Mouse (Mus musculus) adrenal gland, postnatal 0 days (tissue): ENCODE data around the gene Dusp15. TPM values are rescaled to one million over a fixed set of nuclear protein-coding genes. Genes with fewer than 3 reads are reported as not detected.

Experiments used
- polyA plus RNA-seq: library from polyadenylated mRNA; unstranded; fragments of >200 nt; fragmentation: Nextera tagmentation; extraction: Ambion mirVana; gene quantifications from 2 replicates; pipeline ENCODE4 v1.2.1, GENCODE M21; 2015

The Dusp15 gene
- polyA plus RNA-seq: 0.83 and 0.95 TPM in 2 replicates

GRCm38 (mm10) chr2:152951065-152951849 lies at the start of gene Dusp15:
Gene Dusp15 (minus strand): TSS chr2:152951698.

GRCm38 (mm10) chr2:152962091-152962793 lies 10.7 kb upstream of the Dusp15 start, which contains the start of gene Ttll9:
Gene Ttll9 (plus strand): TSS chr2:152962485.

GRCm38 (mm10) chr2:152933048-152933447 lies 18.4 kb downstream of the Dusp15 start, which contains the start of gene Foxs1:
Gene Foxs1 (minus strand): TSS chr2:152933208.

GRCm38 (mm10) chr2:152911031-152911430 lies 40.5 kb downstream of the Dusp15 start, which contains the start of gene Mylk2:
Gene Mylk2 (plus strand): TSS chr2:152911352.

Other genes starting within 250 kb of the Dusp15 start
- gene Id1, start 215.4 kb downstream of the Dusp15 start, polyA plus RNA-seq: 91.1 and 97.3 TPM in 2 replicates
- 10.2 and 12.2 TPM in 2 replicates for gene Cox4i2, start 197.5 kb downstream of the Dusp15 start, polyA plus RNA-seq
- 59.1 and 59.8 TPM in 2 replicates for gene Bcl2l1, start 120.0 kb downstream of the Dusp15 start, polyA plus RNA-seq
- gene Tpx2, start 103.7 kb downstream of the Dusp15 start, polyA plus RNA-seq: 17.0 and 17.4 TPM in 2 replicates
- gene Mylk2, start 40.3 kb downstream of the Dusp15 start, polyA plus RNA-seq: 0.05 and 0.72 TPM in 2 replicates
- gene Foxs1, start 18.5 kb downstream of the Dusp15 start, polyA plus RNA-seq: 6.2 and 8.1 TPM in 2 replicates
- gene Ttll9, start 10.8 kb upstream of the Dusp15 start, polyA plus RNA-seq: 0.51 and 0.55 TPM in 2 replicates
- gene Pdrg1, start 63.7 kb upstream of the Dusp15 start, polyA plus RNA-seq: 166 and 192 TPM in 2 replicates
- gene Xkr7, start 80.2 kb upstream of the Dusp15 start, polyA plus RNA-seq: 0.26 and 0.54 TPM in 2 replicates
- 0.60 and 2.6 TPM in 2 replicates for gene Ccm2l, start 114.3 kb upstream of the Dusp15 start, polyA plus RNA-seq
- 6.3 and 7.4 TPM in 2 replicates for gene Hck, start 156.8 kb upstream of the Dusp15 start, polyA plus RNA-seq
- 41.1 and 61.7 TPM in 2 replicates for gene Tm9sf4, start 209.6 kb upstream of the Dusp15 start, polyA plus RNA-seq